Mouse (Mus musculus): ENCODE measurements at regions not wholly inside any gene's neighbourhood (a gene's known extent, or its start where the extent isn't known, plus 50 kb on each side); places are given as distances from the start of the nearest gene placed in this dataset.

DNA sequence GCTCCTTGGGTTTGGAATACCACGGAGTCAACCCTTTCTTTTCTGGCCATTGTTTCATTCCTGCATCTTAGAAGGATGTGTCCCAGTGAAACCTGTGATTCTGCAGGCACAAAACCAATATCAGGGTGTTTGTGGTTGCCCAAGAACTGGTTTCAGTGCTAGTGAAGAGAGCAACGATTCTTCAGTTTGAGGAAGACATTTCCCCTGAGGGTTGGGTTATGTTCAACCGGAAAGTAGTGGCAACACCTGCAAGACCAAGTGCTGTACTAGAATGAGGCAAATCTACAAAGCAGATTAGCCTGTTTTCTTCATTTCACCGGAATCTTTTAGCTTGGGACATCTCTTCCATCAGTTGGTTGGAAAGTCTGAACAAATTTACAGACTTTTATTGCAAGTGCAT is 52.1 kb upstream of the Nxph1 start:
- Histone ChIP-seq H3K4me2 (ENCODE audit: low read depth) (no peak overlapping the region), H3K27ac (ENCODE audit: low read depth, low read length) (no peak overlapping the region), H3K27me3 (ENCODE audit: insufficient read depth, low read length) (no peaks in the 10 kb centered on the region), H3K9ac (no peak overlapping the region), H3K9me3 (ENCODE audit: low read length) (no peaks in the 10 kb centered on the region), H3K4me1 (ENCODE audit: insufficient read depth) (0 out of 2 replicates have a peak, but pooled peaks cover 5% of the 10 kb centered on the region), H3K4me3 (ENCODE audit: low read depth, low read length) (no peak overlapping the region), H3K36me3 (ENCODE audit: insufficient read depth) (no peaks in the 10 kb centered on the region)
- 91% methylated on average over 4 of the region's 4 CpGs for WGBS
- TF ChIP-seq CTCF (IDR thresholded peaks at IDR 0.05; ENCODE audit: low read depth): no peak
- DNase-seq: no peak
- ATAC-seq: no peak

DNA sequence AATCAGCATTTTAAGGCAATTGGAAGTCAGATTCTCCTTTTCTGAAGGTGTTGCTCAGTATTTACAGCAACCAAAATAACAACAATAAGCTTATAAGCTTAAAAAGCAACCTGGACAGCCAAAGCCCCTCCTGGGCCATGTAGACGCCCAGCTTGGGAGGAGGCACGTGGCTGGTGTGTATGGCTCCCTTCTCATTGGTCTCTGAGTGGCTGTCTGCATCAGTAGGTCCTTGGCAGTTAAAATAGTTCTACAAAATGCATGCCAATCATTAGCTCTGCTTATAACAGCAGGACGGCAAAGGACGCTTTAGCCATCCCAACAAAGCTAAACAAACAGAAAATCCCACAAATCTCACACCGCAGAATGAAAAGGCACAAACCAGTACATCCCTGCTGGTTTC is 51.4 kb upstream of the Nxph1 start:
- H3K4me3 ChIP-seq (ENCODE audit: low read depth, low read length): no peak overlapping the region
- 15% methylated on average over 5 of the region's 5 CpGs for WGBS
- H3K36me3 ChIP-seq (ENCODE audit: insufficient read depth): no peaks in the 10 kb centered on the region
- DNase-seq (peak; percentile 22), ATAC-seq (peak; percentile 54; the same call in 1 of the 2 replicates)
- H3K27me3 ChIP-seq (ENCODE audit: insufficient read depth, low read length): no peaks in the 10 kb centered on the region
- 0 out of 2 replicates have a peak, but pooled peaks cover 5% of the 10 kb centered on the region for H3K4me1 ChIP-seq (ENCODE audit: insufficient read depth)
- no peak overlapping the region for H3K27ac ChIP-seq (ENCODE audit: low read depth, low read length)
- H3K9ac ChIP-seq: no peak overlapping the region
- H3K9me3 ChIP-seq (ENCODE audit: low read length): no peaks in the 10 kb centered on the region
- TF ChIP-seq CTCF (IDR thresholded peaks at IDR 0.05; ENCODE audit: low read depth): no peak
- H3K4me2 ChIP-seq (ENCODE audit: low read depth): no peak overlapping the region

DNA sequence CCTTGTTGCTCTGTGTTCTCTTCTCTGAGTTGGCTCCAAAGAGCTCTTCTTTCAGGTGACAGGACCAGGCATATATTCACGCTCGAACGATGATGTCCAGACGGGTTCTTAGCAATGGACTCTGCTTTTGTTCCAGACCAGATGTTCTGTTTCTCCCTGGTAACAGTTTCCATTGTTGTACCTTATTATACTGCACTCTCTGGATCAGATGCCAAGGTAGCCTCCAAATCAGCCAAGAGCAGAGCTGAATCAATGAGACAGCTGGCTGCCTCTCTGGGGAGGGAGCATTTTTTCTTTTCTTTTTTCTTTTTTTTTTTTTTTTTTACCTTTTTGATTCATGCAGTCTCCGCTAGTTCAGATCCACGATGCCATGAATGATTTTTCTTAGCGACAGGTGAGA is 50.9 kb upstream of the Nxph1 start:
- Histone ChIP-seq H3K27ac (ENCODE audit: low read depth, low read length) (no peak overlapping the region), H3K36me3 (ENCODE audit: insufficient read depth) (no peaks in the 10 kb centered on the region), H3K4me2 (ENCODE audit: low read depth) (no peak overlapping the region), H3K9ac (no peak overlapping the region), H3K4me3 (ENCODE audit: low read depth, low read length) (no peak overlapping the region), H3K27me3 (ENCODE audit: insufficient read depth, low read length) (no peaks in the 10 kb centered on the region), H3K4me1 (ENCODE audit: insufficient read depth) (0 out of 2 replicates have a peak, but pooled peaks cover 5% of the 10 kb centered on the region), H3K9me3 (ENCODE audit: low read length) (no peaks in the 10 kb centered on the region)
- WGBS: 15% methylated on average over 7 of the region's 7 CpGs
- DNase-seq: no peak
- peak; percentile 40 for ATAC-seq
- no peak for TF ChIP-seq CTCF (IDR thresholded peaks at IDR 0.05; ENCODE audit: low read depth)

DNA sequence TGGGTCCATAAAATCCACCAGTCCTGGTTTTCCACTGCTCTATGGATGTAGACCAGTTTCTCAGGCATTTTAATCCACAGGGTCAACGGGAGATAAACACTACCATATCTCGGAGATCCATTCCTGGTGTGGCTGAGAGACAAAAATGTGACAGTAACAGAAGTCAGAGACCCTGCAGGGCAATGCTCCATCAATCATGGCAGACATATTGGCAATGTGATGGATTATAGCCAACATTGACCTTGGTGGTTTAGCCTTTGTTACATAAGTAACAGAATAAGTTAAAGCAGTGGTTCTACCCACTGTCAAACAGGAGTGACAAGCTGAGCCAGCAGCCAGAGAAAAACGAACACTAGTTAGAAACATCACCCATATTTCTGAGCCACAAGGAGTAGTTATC is 50.0 kb upstream of the Nxph1 start:
- Histone ChIP-seq H3K4me2 (ENCODE audit: low read depth) (no peak overlapping the region), H3K9ac (no peak overlapping the region), H3K9me3 (ENCODE audit: low read length) (no peaks in the 10 kb centered on the region), H3K4me1 (ENCODE audit: insufficient read depth) (0 out of 2 replicates have a peak, but pooled peaks cover 5% of the 10 kb centered on the region), H3K4me3 (ENCODE audit: low read depth, low read length) (no peak overlapping the region), H3K27ac (ENCODE audit: low read depth, low read length) (no peak overlapping the region), H3K36me3 (ENCODE audit: insufficient read depth) (no peaks in the 10 kb centered on the region), H3K27me3 (ENCODE audit: insufficient read depth, low read length) (no peaks in the 10 kb centered on the region)
- WGBS: 80% methylated on average over 3 of the region's 3 CpGs
- DNase-seq (no peak), ATAC-seq (no peak)
- TF ChIP-seq CTCF (IDR thresholded peaks at IDR 0.05; ENCODE audit: low read depth): no peak

Data from forebrain, postnatal 0 days (tissue).